Mouse (Mus musculus): ENCODE measurements around the gene Gmds.

The Gmds gene

DNA sequence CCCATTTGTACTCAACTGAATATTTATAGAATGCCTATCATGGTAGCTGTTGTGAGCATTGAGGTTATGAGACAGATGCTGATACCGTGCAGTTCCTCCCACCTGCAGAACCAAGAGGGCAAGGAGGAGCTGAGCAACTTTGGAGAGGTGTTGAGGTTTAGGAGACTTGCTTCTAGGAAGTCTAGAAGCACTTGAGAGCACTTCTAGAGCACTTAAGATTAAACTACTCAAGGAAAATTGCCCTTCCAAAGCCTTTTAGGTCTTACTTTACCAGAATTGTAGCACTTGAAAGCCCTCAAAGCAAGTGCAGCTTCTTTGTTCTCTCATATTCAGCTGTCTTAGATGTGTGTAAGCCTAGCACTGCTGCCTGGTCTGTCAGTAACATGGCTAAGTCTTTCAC lies 409.2 kb downstream of the Gmds start:
- no peak for DNase-seq

DNA sequence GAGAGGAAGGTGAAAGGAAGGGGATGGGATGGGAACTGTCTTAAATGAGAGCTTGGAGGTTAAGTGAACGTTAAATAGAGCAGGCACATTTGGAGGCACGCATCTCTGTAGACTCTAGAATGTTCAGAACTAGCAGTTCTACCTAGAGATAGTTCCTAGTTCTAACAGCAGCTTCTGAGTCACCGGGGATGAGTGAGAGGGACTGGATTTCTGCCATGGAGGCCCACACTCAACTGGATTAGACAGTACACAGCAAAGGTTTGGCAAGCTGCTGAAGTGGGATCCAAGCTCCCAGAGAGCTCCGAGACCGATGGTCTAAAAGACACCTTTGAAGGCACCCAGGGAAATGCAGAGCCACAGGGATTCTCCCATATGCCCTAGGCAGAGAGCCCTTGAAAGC lies 411.9 kb downstream of the Gmds start:
- no peak for DNase-seq

DNA sequence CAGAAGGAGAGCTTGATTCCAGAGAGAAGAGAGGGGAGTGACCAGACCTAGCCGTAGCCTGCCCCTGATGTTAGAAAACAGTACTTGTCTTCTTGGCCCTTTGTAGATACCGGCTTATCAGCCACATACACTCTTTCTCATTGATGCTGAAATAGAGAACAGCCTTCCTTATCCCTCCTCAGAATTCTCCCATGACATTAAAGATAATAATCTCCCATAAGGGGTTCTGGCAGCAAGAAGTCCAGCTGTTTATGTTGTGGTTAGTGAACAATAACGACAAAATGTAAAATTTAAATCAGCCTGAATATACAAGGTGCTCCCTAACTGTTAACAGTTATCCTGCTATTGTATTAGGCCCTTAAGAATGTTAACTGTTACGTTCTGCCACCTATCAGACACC lies 414.0 kb downstream of the Gmds start:
- no peak for DNase-seq

DNA sequence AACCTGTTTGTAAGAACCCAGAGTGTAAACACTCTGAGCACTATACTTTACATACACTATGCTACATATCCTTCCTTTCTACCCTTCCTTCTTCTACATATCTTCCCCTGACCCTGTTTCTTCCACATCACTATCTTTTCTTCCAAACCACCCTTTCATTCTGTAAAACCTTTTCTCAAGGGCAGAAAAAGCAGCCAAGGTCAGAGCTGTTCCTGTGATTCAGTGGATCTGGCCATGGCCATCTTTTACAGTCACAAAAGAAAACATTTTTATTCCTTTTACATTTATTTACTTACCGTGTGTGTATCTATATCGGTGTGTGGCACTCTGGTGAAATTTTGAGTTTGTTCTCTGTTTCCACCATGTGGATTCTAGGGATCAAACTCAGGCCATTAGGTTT lies 418.8 kb downstream of the Gmds start:
- DNase-seq, result no peak

DNA sequence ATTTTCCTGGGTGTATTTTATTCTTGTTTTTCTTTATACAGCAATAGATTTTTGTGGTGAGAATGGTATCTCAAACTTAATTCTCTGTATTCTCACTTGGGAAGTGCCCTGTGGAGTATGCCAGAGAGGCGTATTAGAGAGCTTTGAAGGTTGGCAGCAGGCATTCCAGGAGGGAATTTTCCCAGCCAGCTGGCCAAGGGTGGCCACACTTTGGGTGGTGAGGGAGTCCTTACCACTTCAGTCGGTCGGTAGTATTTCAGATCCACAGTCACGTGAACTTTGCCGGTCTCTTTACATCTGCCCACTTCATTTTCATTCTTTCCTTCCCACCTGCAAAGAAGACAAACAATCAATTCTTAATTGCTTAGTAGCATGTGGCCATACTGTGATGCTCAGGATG lies 421.2 kb downstream of the Gmds start:
- no peak for DNase-seq

DNA sequence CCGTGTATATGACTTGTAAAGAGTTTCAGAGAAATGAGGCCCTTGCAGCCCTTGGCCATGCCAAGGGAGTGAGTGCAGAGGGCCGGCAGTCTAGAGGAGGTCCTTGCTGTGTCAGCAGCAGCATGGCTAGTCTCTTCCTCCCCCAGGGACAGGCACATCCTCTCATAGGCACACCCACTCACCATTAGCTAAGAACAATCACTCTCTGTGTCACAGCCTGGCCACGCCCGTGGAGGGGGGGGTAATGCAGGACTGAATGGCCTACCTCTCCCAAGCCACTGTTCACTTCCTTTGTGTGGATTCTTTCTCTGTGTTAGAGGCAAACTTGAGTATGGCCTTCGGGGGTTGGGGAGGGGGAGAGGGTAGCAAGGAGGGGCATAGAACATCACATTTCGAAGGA lies 422.8 kb downstream of the Gmds start:
- DNase-seq, result peak; percentile 38

DNA sequence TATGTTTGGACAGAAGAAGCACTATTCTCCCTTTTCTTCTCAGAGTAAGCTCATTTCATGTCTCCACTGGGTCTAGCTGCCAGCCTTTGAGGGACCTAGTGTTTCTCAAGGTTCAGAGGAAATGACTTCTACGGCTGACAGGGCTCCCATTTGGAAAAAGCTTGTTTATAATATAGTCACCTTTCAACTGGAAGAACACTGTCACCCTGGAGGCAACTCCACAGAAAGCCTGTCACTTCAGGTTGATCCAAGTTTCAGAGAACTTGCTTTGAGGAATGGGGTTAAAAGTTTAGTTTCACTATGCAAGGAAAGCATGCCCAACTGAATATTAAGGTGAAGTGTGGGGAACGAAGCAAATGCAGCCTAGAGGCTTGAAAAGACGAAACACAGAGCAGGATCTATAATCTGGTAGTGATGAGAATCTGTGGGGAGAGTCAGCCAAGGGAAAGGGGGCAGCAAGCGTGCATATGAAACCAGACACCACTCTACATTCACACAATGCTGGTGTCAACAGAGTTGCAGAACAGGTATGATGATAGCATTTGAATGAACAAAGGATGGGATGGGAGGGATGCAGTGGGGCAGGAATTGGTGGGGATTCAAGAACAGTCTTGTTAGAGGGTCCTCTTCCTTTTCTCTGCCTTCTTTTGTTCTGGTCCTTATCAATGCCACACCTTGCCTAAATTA lies 423.5 kb downstream of the Gmds start:
- no peak for DNase-seq

DNA sequence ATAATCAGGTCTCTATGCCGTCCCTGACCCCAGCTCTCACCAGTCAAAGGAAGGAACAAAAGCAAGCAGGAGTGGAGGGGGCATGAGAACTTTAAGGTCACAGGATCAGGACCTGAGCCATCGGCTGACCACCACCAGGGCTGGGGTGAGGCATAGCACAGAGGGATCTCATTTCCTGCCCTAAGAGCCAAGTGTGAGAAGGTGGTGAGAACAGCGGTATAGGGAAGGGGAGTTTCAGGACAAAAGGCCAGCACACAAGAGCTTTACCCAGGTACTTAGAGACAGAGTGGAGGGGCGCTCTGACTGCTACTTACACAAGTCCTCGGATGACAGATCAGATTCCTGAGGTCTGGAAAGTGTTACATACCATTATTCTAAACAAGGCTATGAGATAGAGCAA lies 426.6 kb downstream of the Gmds start:
- peak; percentile 63 for DNase-seq

DNA sequence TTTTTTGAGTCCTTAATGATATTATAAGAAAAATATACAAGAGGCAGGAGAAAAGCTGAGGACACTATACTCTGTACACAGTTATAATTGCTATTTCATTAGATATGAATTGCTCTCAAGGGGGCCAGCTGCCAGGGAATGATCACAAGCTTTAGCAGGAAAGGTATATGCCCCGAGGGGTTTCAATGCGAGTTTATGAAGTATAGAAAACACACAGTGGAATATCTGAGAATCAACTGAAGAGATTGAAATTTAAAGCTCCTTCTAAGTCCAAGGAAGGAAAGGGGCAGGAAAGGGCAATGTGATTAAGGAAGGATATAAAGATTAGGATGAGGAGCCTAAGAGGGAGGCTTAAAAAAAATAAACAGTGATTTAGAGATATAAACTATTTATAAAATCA lies 427.2 kb downstream of the Gmds start:
- peak; percentile 21 for DNase-seq

DNA sequence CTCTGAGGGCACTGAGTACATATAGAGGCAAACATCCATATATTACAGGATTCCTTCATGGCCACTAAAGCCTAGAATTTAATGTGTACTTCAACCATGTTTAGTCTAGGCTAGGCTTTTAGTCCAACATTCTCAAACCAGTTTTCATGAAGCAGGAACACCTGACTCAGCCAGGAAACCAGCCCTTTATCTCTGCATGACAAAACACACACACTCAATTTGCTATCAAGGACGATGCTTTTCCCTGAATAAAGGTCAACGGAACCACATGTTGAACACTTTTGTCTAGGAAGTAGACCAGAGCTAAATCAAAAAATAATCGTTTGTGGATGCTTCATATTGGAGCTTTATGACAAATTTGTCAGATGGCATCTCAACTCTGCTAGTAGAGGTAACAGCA lies 429.5 kb downstream of the Gmds start:
- no peak for DNase-seq

DNA sequence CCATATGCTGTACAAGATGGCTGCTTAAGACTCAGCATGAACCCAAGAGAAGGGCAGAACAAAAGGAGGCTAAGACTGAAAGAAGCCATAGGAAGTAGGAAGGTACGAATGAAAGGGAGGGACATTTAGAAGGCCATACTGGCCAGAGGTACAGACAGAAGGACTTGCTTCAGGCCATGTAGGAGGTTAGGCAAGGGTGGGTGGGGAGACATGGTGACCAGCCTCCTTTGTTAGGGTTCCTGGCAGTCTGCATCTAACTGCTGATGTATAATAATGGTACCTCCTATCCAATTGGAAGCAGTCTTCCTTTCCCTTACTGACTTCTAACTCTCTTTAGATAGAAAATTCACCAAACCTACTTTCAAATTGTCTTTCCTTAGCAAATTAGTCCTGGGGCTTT lies 432.0 kb downstream of the Gmds start:
- DNase-seq, result no peak

DNA sequence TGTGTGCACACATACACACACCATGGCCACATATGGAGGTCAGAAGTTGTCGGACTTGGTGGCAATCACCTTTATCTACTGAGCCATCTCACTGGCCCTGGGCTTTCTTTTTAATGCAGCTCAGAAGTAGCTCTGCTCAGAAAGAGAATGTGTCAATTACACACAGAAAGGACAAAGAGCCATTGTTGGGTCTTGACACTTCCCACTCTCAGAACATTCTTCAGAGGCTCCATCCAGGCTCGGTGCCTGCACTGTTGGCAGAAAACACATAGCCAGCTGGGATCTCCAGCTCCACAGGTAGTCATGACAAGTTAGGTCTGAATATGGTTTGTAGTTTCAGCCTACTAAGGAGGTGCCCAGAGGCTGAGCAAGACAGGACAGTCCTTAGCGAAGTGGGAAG lies 438.3 kb downstream of the Gmds start:
- DNase-seq, result no peak

DNA sequence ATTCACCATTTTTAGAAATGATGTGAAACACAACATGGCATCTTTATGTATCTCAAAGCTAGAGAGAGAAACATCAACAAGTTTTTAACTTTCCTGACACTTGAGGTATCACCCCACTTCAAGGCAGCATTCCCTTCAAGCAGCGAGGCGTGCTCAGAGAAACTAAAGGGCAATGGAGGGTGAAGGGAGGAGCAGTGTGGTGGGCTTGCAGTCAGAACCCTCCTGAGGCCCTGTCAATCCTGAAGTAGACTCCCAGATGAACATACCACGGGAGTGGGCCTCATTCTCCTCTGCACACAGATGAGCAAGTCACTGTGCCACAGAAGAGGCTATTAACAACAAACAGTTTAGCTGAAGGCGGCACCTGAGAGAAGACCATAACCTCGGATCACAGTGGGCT lies 439.1 kb downstream of the Gmds start:
- DNase-seq, result no peak

DNA sequence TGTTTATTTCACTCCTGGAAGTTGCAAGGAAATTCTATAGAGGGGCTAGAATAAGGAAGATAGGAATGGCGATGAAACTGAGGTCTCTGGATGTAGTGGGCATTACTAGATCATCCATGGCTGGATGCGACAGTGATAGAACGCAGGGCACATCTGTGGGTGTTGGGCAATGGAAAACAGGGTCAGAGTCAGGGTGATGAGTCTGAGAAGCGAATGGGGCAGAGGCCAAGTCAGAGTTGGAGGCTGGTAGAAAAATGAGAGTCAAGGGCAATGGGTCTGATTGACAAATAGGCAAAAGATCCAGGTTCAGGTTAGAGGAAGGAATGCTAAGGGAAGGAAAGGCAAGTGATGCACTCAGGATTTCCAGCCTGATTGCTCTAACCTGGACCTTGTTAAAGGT lies 441.0 kb downstream of the Gmds start:
- DNase-seq, result no peak

DNA sequence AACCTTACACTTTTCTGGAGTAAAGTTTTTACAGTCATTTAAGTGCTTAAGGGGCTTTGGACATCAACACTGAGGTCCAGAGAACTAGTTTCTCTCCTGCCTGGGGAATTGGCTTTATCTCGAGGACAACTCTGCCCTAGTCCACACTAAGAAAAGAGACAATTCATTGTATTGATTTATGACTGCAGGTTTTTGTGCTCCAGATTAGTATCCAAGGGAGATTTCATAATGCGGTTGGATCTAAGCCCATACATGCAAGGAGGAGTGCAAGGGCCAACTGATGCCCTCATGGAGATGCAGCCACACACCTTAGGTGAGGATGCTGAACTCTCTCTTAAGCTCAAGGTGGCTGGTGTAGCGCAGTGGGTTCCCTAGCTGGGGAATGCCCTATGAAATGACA lies 444.0 kb downstream of the Gmds start:
- no peak for DNase-seq

DNA sequence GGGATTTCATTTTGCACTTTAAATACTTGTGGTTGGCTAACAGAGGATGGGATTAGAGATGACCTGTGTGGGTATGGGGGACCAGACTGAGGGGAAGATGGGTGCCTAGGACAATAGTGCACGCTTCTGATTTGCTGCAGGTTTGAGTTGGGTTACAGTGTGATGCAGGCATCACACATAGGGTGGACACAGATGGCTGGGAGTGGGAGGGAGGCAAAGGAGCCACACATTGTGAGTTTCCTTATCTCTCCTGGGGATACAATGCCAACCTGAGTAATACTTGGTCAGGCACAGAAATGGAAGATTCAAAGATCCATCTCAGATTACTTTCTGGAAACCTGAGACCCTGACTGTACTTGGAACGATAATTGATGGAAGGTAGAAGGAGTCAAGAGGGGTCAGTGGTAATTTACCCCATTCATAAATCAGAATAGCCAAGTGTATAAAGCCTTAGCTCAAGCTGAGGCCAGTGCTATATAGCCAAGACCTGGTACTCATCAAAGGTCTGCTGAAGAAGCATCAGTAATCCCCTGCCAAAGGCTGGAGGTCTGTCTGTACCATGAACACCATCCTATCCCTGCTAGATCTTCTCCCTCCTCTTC lies 445.5 kb downstream of the Gmds start:
- DNase-seq, result peak; percentile 18

DNA sequence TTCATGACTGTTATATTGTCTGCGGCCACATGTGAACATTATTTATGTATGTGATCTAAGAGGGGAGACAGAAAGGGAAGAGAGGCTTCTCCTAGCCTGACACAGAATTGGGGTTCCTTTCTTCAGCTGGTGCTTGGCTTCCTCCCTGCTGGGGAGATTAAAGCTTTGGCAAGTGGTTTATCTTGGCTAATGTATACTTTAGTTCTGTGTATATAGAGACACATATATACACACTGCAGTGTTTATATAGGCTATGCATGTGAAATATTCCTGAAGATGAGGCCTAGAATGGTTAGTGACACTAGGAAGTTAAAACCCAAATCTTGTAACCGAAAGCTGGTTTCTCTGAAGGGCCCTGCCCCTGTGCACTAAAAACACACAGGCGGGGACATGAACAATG lies 450.0 kb downstream of the Gmds start:
- no peak for DNase-seq

DNA sequence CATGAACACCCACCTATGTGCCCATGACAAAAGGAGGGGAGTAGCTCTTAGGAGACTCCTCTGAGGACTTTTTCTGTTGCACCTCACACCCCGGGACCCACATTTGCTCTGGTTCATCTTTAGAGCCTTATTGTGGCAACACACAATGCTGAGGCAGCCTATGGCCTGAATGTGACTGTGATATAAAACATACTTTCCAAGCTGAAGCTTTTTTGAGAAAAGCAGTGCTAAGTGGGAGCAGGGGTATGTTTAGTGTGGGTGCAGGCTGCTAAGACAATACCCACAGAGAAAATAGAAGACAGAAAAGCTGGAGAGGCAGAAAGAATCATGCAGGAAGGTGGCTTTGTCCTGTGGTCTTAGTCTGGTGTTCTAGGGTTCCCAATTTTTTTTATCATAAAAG lies 452.8 kb downstream of the Gmds start:
- DNase-seq, result no peak

DNA sequence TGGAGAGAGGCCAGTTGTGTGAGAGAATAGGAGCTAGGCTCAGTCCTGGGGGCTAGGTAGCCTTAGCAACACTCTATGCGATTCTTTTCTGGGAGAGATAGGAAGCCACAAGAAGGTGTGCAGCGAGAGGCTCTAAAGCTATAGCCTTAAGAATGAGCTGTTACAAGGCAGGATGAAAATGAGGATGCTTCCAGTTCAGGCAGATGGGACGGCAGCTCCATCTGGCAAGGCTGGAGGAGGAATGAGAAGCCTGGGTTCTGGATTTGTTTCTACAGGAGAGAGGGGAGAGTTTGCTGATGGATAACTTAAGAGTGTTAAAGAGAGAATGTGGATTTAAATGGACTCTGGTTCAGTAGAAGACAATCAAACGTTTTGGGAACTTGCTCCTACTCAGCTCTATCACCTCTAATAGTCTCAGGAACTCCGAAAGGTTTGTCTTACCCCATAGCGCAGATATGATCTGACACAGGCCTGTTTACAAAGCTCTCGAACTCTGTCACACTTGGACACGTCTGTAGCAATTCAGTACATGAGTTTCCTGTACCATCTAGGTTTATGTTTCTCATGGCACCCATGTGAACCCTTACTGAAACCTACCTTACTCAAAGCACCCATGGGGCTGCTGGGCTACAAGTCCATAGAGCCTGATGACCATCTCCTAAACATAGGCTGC lies 459.6 kb downstream of the Gmds start:
- DNase-seq, result no peak

DNA sequence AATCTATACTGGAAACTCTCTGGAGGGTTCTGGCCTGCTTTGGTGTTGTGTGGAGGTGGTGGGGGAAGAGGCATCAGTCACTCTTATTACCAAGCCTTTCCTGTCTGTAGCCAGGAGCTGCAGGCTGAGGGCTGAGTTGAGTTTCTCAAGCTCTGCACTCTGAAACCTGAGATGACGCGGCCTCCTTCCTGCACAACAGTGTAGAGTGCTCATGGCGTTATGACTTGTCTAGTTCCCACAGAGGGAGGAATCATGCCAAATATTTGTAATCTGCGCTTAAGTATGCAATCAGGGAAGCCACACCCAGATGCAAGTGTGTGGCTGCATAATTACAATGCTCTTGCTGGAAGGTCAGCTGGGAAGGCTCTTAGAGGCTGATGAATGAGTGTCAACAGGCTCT lies 461.5 kb downstream of the Gmds start:
- DNase-seq, result peak; percentile 54

DNA sequence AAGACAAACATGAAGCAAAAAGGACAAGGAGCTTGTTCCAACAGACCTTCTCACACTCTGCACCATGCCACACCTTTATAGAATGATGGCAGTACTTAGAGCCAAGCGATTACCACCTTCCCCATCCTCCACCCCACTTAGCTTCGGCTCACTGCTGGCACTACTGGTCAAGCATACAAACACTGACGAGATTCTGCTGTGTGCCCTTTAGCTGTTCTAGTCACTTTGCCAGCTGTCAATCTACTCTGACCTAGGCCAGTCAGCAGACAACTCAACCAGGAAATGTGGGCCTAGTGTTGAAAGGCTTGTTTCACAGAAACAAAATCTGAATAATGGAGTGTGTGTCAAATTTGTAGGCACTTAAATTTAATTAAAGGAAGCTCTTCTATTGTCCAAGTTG lies 464.1 kb downstream of the Gmds start:
- no peak for DNase-seq

DNA sequence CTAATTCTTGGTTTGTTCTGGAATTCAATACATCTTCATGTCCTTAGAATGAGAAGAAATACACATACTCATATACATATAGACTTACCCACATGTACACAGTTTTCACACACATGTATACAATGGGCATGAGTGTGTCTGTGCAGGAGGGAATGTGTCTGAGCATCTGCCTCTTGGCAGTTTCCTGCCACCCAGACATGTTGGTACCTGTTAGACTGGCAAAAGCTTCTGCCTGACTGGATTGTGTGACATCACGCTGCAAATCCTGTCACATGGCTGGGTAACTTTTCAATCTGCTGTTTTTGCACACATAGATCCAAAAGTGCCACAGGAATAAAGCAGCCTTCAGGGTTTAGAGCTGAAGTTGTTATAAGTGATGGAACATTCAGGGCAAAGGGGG lies 465.3 kb downstream of the Gmds start:
- DNase-seq, result no peak

DNA sequence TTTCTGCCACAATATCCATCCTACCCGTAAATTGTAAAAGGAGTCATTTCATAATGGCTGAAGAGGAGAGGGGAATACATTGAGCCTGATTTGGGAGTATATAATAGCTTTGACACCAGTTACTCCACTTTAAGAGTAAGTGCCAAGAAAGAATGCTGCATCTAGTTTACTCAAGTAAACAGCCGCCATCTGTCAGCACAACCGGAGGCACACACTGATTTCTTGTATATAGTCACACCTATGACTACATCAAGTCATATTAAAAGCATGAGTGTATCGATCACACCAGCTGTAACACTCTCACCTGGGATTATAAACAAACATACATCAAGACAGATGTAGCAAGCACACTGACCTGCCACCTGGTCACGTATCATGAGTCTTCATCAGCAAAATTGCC lies 473.8 kb downstream of the Gmds start:
- no peak for DNase-seq

DNA sequence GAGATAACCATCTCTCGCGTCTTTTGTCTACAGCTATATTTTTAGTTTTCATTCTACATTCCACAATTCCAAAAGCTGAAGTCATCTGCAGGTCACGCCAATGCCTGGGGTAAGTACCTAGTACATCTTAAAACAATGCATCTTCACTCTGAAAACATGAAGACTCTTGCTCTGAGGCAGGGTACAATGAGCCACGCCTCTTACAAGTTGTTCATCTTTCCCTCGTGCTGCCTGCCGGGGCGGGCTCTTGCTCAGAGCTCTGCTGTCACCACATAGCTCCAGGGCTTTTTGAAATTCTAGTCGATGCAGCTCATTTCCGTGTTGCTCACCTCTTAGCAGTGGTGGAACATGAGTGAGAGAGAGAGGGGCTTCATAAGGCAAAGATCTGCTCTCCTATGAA lies 475.1 kb downstream of the Gmds start:
- DNase-seq, result peak; percentile 39

DNA sequence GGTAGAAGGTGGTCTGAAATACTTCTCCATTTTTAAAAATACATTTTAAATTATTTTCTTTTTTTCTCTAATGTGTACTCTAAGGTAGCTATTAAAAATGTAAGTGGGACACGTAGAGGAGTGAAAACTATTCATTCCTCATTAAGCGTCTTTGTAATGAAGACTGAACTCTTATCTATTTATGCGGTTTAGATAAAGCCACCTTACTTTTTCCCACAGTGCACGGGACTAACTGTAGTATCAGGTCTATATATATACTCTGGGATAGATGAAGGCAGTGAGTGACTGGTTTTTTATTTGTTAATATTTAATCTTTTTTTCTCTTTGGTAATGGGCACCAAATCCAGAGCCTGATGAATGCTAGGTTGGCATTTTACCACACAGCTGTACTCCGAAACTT lies 478.3 kb downstream of the Gmds start:
- no peak for DNase-seq

Data from embryo, embryonic 11 days (tissue).